In genomic region chr4:150933503-150933902, GRCm38 (mm10) we compare ENCODE assay signal across 34 mouse cellular contexts. TPM values are rescaled to one million over a fixed set of nuclear protein-coding genes. Genes with fewer than 3 reads are reported as not detected.
"Had no signal": no experiment of that assay in that cellular context is flagged by ENCODE, and none has a peak within 500 bp of the region (broad histone marks: within the 10 kb centered on the region; RNA-seq: fewer than 3 reads in every experiment).

No protein-coding gene starts in this region.

- H3K9ac ChIP-seq: heart, embryonic 13.5 days; heart, embryonic 15.5 days; hindbrain, embryonic 12.5 days; hindbrain, embryonic 13.5 days; hindbrain, embryonic 14.5 days; hindbrain, embryonic 15.5 days; intestine, embryonic 15.5 days; kidney, embryonic 15.5 days had no signal

- H3K9me3 ChIP-seq: heart, embryonic 13.5 days; heart, embryonic 15.5 days; hindbrain, embryonic 10.5 days; hindbrain, embryonic 12.5 days; hindbrain, embryonic 13.5 days; hindbrain, embryonic 15.5 days; intestine, embryonic 15.5 days; kidney, embryonic 15.5 days had no signal

- H3K4me2 ChIP-seq: heart, embryonic 13.5 days; heart, embryonic 15.5 days; hindbrain, embryonic 12.5 days; hindbrain, embryonic 13.5 days; hindbrain, embryonic 14.5 days; hindbrain, embryonic 15.5 days; intestine, embryonic 15.5 days; kidney, embryonic 15.5 days had no signal

- H3K27ac ChIP-seq: heart, embryonic 13.5 days; heart, embryonic 15.5 days; hindbrain, embryonic 10.5 days; hindbrain, embryonic 12.5 days; hindbrain, embryonic 13.5 days; hindbrain, embryonic 14.5 days; hindbrain, embryonic 15.5 days; hindbrain, postnatal 0 days; intestine, embryonic 15.5 days; kidney, embryonic 15.5 days; kidney, postnatal 0 days; layer of hippocampus, adult 2 months; left cerebral cortex, adult 2 months had no signal

- H3K4me3 ChIP-seq: heart, embryonic 13.5 days; heart, embryonic 15.5 days; hindbrain, embryonic 10.5 days; hindbrain, embryonic 12.5 days; hindbrain, embryonic 13.5 days; hindbrain, embryonic 15.5 days; intestine, embryonic 15.5 days; kidney, embryonic 15.5 days; layer of hippocampus, adult 2 months; left cerebral cortex, adult 2 months had no signal

- H3K27me3 ChIP-seq: heart, embryonic 15.5 days; hindbrain, embryonic 12.5 days; hindbrain, embryonic 13.5 days; hindbrain, embryonic 15.5 days; intestine, embryonic 15.5 days had no signal

- H3K36me3 ChIP-seq: heart, embryonic 13.5 days; heart, embryonic 15.5 days; hindbrain, embryonic 10.5 days; hindbrain, embryonic 12.5 days; hindbrain, embryonic 13.5 days; hindbrain, embryonic 15.5 days; intestine, embryonic 15.5 days; kidney, embryonic 15.5 days had no signal

- ATAC-seq: hindbrain, embryonic 16.5 days; hindbrain, postnatal 0 days; inflammation-experienced regulatory T-cells, adult 6 months; intestine, embryonic 15.5 days; intestine, embryonic 16.5 days had no signal

- DNase-seq: heart, postnatal 10 days; heart, postnatal 14 days; heart, postnatal 36 days; heart, postnatal 4 days; kidney, adult 11 months; kidney, adult 18-20 months; kidney, adult 2 months; kidney, adult 8-10 months; kidney, adult 9 months; kidney, postnatal 10 days; kidney, postnatal 14 days; kidney, postnatal 25 days; kidney, postnatal 36 days; kidney, postnatal 4 days; layer of hippocampus, adult 9-11 months; layer of hippocampus, postnatal 36 days had no signal

- H3K4me1 ChIP-seq: hindbrain, embryonic 10.5 days; hindbrain, embryonic 12.5 days; hindbrain, embryonic 13.5 days; hindbrain, embryonic 15.5 days; intestine, embryonic 15.5 days; kidney, embryonic 15.5 days had no signal

RNA-seq across cellular contexts. Expression of gene Tnfrsf9, which starts 19.1 kb away (rescaled TPM):
- total RNA-seq: hematopoietic stem cell, adult 5-6 weeks had no signal
- polyA plus RNA-seq: hindbrain, embryonic 11.5 days had no signal
